Mouse (Mus musculus): ENCODE measurements around the gene Spata21.

The Spata21 gene

GRCm38 (mm10) chr4:141118691-141119090, 30.6 kb downstream of the Spata21 start:
- in situ Hi-C loops (cut with MboI; ENCODE audit: unreplicated experiment in 2 of 2), result no loop called here

- in situ Hi-C loops (cut with MboI; ENCODE audit: unreplicated experiment in 2 of 2), result no loop called here
Measured at GRCm38 (mm10) chr4:141120700-141121099, 32.6 kb downstream of the Spata21 start.

GRCm38 (mm10) chr4:141122663-141123062, 34.5 kb downstream of the Spata21 start:
- in situ Hi-C loops (cut with MboI; ENCODE audit: unreplicated experiment in 2 of 2), result no loop called here

GRCm38 (mm10) chr4:141123065-141123464, 34.9 kb downstream of the Spata21 start:
- in situ Hi-C loops (cut with MboI; ENCODE audit: unreplicated experiment in 2 of 2), result no loop called here

GRCm38 (mm10) chr4:141129190-141129710, 41.1 kb downstream of the Spata21 start:
- in situ Hi-C loops (cut with MboI; ENCODE audit: unreplicated experiment in 2 of 2), result no loop called here

GRCm38 (mm10) chr4:141130704-141131342, 42.7 kb downstream of the Spata21 start:
- in situ Hi-C loops (cut with MboI; ENCODE audit: unreplicated experiment in 2 of 2), result loop anchor here in 1 of 2 experiments (10.0 kb wide), 1 partner anchor 414 kb away; no protein-coding TSS in a partner anchor

GRCm38 (mm10) chr4:141131531-141132061, 43.5 kb downstream of the Spata21 start:
- in situ Hi-C loops (cut with MboI; ENCODE audit: unreplicated experiment in 2 of 2), result loop anchor here in 1 of 2 experiments (10.0 kb wide), 1 partner anchor 413 kb away; no protein-coding TSS in a partner anchor

GRCm38 (mm10) chr4:141132191-141132590, 44.1 kb downstream of the Spata21 start:
- in situ Hi-C loops (cut with MboI; ENCODE audit: unreplicated experiment in 2 of 2), result loop anchor here in 1 of 2 experiments (10.0 kb wide), 1 partner anchor 413 kb away; no protein-coding TSS in a partner anchor

GRCm38 (mm10) chr4:141133227-141133626, 45.1 kb downstream of the Spata21 start:
- in situ Hi-C loops (cut with MboI; ENCODE audit: unreplicated experiment in 2 of 2), result loop anchor here in 1 of 2 experiments (10.0 kb wide), 1 partner anchor 412 kb away; no protein-coding TSS in a partner anchor

- in situ Hi-C loops (cut with MboI; ENCODE audit: unreplicated experiment in 2 of 2), result loop anchor here in 1 of 2 experiments (10.0 kb wide), 1 partner anchor 411 kb away; no protein-coding TSS in a partner anchor
Measured at GRCm38 (mm10) chr4:141134031-141134441, 45.9 kb downstream of the Spata21 start.

GRCm38 (mm10) chr4:141134751-141135530, 46.8 kb downstream of the Spata21 start:
- in situ Hi-C loops (cut with MboI; ENCODE audit: unreplicated experiment in 2 of 2), result loop anchor here in 1 of 2 experiments (5.0 to 10.0 kb wide), 2 partner anchors 227 to 410 kb away; no protein-coding TSS in a partner anchor

- in situ Hi-C loops (cut with MboI; ENCODE audit: unreplicated experiment in 2 of 2), result loop anchor here in 1 of 2 experiments (5.0 to 10.0 kb wide), 2 partner anchors 226 to 409 kb away; no protein-coding TSS in a partner anchor
Measured at GRCm38 (mm10) chr4:141136126-141136525, 48.0 kb downstream of the Spata21 start.

- in situ Hi-C loops (cut with MboI; ENCODE audit: unreplicated experiment in 2 of 2), result loop anchor here in 1 of 2 experiments (5.0 to 10.0 kb wide), 2 partner anchors 225 to 407 kb away; no protein-coding TSS in a partner anchor
Measured at GRCm38 (mm10) chr4:141137740-141138139, 49.6 kb downstream of the Spata21 start.

- in situ Hi-C loops (cut with MboI; ENCODE audit: unreplicated experiment in 2 of 2), result loop anchor here in 1 of 2 experiments (5.0 to 10.0 kb wide), 2 partner anchors 224 to 406 kb away; no protein-coding TSS in a partner anchor
Measured at GRCm38 (mm10) chr4:141138425-141139115, 50.4 kb downstream of the Spata21 start.

GRCm38 (mm10) chr4:141139116-141139970, 51.2 kb downstream of the Spata21 start, which contains the start of gene Szrd1:
Gene Szrd1 (minus strand): TSS chr4:141139775.
- in situ Hi-C loops (cut with MboI; ENCODE audit: unreplicated experiment in 2 of 2), result loop anchor here in 1 of 2 experiments (5.0 to 10.0 kb wide), 2 partner anchors 223 to 405 kb away; no protein-coding TSS in a partner anchor

GRCm38 (mm10) chr4:141140354-141140753, 52.2 kb downstream of the Spata21 start:
- in situ Hi-C loops (cut with MboI; ENCODE audit: unreplicated experiment in 2 of 2), result loop anchor here in 1 of 2 experiments (5.0 to 10.0 kb wide), 2 partner anchors 72 to 224 kb away; partner anchors contain the start of genes Fam131c and Rsg1

GRCm38 (mm10) chr4:141140967-141141366, 52.8 kb downstream of the Spata21 start:
- in situ Hi-C loops (cut with MboI; ENCODE audit: unreplicated experiment in 2 of 2), result loop anchor here in 1 of 2 experiments (5.0 to 10.0 kb wide), 2 partner anchors 71 to 224 kb away; partner anchors contain the start of genes Fam131c and Rsg1

GRCm38 (mm10) chr4:141142285-141142811, 54.2 kb downstream of the Spata21 start:
- in situ Hi-C loops (cut with MboI; ENCODE audit: unreplicated experiment in 2 of 2), result loop anchor here in 1 of 2 experiments (5.0 to 10.0 kb wide), 2 partner anchors 70 to 222 kb away; partner anchors contain the start of genes Fam131c and Rsg1
